Mouse (Mus musculus): Measurements from ENCODE around the gene Cutc.

The Cutc gene

DNA sequence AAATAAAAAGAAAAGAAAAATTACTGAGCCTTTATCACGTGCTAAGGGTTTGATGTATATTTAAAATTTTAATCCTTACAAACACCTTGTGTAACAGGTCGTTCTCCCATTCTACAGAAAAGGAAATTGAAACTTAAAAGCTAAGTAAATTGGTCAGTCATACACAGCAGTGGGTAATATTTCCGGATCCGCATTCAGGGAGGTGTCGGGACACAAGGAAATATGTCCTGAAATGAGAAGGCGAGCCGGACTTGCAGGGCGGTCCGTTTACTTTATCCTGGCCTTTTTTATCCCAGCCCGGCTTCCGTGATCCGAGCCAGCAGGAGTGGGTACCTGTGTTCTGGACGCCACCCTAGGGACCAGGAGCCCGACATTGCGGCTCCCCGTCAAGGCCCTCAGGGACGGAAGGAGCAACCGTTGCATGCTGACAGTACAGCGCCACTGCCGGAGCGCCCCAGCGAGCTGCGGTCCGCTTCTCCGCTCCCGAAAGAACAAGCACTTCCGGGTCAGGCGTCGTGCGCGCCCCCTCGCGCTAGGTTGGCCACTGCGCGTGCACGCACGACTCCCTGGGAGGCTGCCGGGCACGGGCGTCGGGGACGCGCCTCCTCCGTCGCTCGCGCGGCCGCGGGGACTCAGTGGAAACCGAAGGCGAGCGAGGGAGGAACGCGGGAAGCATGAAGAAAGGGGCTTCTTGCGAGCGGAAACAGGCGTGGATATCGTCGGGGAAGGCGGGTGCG, at the start of gene Cutc, which contains the start of gene Cox15:
Cutc (plus strand) TSS at position 508 of the 737 bp plus-strand sequence.
Cox15 (minus strand) TSS at position 512 of the 737 bp plus-strand sequence.
- peak; percentile 98 for DNase-seq (ENCODE audit: low read depth, low spot score)

DNA sequence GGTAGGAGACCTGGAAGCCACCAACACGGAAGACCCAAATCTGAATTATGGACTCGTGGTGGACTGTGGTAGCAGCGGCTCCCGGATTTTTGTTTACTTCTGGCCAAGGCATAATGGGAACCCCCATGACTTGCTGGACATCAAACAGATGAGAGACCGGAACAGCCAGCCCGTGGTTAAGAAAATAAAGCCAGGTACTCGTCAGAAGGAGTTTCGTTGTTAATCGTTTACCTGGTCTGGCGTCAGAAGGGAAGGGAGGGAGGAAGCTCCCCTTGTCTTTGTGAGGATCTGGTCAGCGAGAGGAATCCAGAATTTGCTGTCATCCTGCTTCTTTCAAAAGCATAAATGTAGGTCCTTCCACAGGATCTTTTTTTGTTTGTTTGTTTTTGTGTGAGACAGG, 48.6 kb upstream of the Cutc start:
- no peak for DNase-seq (ENCODE audit: low read depth, low spot score)

DNA sequence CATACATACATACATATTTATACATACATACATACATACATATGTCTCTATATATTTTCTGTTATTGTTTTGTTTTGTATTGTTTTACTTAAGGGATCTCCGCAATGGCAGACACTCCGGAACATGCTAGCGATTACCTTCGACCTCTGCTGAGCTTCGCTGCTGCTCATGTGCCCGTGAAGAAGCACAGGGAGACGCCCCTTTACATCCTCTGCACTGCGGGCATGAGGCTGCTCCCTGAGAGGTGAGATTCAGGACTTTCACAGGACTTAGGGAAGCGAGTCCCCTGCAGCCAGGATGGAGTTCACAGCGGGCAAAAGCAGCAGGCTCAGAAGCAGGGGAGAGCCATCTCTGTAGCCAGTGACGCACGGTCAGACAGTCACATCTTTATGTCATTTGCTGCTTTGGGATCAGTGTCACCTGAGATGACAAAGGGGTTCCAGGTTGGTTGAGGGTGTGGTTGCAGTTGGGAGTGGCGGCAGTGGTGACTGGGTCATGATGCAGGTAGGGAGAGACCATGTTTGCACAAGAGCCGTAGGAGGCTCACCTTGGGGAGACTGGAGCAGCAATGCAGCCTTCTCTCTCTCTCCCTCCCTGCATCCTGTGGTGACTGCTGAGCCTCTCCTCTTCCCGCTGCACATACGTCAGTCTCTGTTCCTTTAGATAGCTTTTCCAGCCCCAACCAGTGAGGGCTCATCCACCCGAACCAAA, 47.9 kb upstream of the Cutc start:
- no peak for DNase-seq (ENCODE audit: low read depth, low spot score)

DNA sequence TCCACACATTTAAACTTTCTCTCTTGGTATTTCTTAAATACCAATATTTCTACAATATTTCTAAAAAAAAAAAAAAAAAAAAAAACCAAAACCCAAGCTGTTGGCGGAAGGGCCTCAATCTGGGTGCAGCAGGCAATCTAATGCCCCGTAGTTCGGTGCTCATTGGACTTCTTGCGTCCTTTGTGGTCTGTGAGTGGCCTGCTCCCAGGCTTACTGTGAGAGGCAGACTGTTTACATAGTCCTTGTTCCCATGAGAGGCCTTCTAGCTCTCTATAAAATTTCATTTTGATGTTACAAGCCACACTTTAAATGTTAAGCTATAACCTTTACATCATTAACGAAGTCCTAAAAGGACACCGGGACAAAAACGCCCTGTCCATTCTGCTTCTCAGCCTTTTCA, 44.6 kb upstream of the Cutc start:
- DNase-seq (ENCODE audit: low read depth, low spot score): no peak

DNA sequence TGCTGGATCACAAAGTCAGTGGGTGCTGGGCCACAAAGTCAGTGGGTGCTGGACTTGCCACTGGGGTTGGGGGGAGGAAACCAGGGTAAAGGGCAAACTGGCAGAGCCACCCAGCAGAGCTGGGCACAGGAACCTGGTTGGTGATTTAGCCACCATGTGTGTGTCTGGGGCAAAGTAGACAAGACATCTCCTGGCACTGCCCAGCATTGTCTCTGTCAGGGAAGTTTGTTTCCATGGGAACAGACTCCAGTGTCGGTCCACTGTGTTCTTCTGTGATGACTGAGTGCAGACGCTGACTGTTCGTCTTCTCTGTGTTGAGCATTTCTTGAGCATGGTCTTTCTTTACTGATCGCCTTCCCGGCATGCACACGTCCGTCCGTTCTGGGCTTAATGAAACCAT, 43.5 kb upstream of the Cutc start:
- no peak for DNase-seq (ENCODE audit: low read depth, low spot score)

DNA sequence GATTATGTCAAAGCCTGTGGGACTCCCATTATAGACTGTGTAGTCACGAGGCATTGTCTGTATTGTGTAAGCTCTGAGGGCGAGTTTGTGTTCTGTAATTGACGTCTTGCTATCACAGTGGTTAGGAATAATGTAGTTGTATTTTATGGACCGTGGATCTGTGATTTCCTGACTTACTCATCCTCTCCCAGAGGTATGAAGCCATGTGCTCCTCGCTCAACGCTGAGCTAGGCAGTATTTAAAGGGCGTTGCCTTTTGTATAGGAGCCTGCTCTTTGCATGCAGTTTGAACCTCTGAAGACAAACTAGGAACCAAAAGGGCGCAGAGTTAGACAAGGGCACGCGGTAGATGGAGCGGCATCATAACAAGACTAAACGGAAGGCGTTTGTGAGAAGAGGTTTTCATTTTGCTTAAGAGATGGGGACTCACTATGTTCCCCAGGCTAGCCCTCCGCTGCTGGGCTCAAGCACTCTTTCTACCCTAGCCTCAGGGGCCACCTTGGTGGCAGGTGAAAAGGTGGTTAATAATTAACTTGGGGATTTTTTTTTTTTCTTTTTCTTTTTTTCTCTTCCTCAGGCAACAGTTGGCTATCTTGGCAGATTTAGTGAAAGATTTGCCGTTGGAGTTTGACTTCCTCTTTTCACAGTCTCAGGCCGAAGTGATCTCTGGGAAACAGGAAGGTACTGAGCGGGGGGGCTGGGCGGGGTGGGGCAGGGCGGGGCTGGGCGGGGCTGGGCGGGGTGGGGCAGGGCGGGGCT, 41.5 kb upstream of the Cutc start:
- peak; percentile 37 for DNase-seq (ENCODE audit: low read depth, low spot score)

DNA sequence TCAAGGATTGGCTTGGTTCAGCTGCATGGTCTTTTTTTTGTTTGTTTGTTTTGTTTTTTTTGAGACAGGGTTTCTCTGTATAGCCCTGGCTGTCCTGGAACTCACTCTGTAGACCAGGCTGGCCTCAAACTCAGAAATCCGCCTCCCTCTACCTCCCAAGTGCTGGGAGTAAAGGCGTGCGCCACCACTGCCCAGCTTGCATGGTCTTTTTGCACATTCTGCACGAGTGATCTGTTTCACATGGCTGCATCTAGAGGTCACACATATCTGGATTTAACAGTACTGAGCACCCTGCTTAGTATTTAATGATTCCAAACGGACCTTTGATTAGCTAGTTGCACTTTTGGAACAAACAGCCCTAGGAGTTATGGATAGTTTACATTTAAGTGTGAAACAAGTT, 40.8 kb upstream of the Cutc start:
- no peak for DNase-seq (ENCODE audit: low read depth, low spot score)

DNA sequence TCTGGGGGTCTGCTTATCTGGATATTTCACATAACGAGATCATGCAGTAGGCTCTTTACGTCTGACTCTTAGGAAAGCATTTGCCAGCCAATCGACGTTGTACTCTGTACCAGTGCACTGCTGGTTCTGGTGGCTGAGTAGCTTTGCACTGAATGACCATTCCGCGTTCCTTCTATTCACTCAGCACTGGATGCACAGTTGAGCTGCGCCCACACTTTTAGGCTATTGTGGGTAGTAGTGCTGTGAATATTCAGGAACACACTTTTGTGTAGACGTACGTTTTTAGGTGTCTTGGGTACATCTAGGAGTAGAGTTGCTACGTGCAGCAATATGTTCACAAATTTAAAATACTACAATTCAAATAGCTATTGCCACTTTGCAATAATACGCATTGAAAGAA, 32.7 kb upstream of the Cutc start:
- no peak for DNase-seq (ENCODE audit: low read depth, low spot score)

DNA sequence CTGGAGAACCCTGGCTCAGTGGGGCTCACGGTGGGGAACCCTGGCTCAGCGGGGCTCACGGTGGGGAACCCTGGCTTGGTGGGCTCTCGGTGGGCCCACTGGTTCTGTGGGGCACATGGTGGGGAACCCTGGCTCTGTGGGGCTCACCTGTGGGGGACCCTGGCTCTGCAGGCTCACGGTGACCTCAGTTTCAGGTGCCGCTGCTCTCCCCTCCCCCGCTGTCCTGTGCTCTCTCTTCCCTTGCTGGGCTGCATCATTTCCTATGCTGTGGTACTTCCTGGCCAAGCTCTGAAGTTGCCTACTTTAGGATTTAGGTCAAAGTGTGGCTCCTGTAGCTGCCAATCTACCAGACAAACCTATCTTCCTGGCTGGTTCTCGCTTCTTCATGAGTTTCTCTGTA, 29.9 kb upstream of the Cutc start:
- peak; percentile 22 for DNase-seq (ENCODE audit: low read depth, low spot score)

DNA sequence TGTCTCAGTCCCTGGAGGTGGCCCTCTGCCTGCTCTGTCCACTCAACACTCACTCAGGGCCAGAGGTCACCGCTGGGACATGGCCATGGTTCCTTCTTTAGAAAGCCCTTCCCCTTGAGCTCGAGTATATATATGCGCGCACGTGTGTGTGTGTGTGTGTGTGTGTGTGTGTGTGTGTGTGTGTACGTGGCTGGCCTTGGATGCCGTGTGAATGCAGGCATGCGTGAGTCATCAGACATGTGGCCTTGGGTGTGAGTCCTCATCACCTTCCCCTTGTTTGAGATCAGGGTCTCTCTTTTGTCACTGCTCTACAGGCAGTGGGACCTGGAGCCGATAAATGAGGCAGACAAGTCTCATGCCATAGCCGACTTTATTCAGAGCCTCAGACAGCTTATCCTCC, 29.3 kb upstream of the Cutc start:
- no peak for DNase-seq (ENCODE audit: low read depth, low spot score)

DNA sequence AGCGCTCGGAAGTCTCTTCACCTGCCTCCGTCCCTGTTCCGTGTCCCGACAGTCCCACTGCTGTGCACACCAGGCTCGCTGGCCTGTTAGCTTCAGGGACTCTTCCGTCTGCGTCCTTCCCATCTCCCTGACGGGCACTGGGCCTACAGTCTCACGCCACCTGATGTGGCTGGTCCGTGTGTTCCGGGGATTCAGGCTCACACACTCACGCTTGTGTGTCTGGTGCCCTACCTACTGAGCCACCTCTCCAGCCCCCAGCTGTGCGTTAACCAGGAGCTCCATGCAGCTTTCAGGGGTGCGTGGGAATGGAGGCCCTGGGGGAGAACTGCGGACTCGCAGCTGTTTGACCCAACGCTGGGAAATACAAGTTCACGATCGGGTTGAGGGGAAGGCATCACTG, 28.6 kb upstream of the Cutc start:
- DNase-seq (ENCODE audit: low read depth, low spot score): no peak

DNA sequence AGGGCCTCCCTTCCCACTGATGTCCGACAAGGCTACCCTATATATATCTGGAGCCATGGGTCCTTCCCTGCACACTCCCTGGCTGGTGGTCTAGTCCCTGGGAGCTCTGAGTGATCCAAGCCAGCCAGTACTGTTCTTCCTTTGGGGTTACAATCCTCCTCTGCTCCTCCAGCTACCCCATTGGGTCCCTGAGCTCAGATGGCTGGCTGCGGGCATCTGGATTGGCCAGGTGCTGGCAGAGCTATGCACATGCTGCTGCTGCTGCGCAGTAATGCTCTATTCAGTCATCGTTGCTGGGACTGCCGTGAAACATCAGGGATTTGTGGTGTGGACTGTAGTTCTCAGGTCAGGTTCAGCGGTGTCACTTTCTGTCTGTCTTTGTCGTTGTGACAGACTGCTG, 28.0 kb upstream of the Cutc start:
- DNase-seq (ENCODE audit: low read depth, low spot score): no peak

DNA sequence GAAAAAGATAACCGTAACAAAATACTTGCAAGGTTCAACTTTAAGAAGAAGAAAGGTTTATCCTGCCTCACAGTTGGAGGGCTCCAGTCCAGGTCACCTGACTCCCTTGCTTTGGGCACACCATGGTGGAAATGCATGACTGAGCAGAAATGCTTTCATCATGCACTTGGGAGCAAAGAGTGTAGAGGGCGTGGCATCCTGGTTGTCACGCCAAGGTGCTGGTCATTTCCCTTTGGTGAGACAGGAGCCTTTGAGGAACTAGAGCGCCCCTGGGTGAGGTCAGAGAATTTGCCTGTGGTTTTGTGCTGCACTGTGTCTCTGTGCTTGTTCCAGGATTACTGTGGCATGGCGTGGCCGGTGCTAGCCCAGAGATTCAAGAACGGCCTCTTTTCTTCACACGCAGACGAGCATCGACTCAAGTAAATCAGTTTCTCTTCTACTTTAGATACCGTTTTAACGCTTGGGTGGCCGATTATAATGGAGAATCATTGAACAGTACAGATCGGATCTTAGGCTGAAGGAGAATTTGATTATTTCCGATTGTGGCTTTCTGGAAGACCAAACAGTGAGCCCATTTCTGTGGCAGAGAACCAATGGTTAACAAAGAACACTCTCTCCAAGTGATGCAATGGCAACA, 26.2 kb upstream of the Cutc start:
- DNase-seq (ENCODE audit: low read depth, low spot score): no peak

DNA sequence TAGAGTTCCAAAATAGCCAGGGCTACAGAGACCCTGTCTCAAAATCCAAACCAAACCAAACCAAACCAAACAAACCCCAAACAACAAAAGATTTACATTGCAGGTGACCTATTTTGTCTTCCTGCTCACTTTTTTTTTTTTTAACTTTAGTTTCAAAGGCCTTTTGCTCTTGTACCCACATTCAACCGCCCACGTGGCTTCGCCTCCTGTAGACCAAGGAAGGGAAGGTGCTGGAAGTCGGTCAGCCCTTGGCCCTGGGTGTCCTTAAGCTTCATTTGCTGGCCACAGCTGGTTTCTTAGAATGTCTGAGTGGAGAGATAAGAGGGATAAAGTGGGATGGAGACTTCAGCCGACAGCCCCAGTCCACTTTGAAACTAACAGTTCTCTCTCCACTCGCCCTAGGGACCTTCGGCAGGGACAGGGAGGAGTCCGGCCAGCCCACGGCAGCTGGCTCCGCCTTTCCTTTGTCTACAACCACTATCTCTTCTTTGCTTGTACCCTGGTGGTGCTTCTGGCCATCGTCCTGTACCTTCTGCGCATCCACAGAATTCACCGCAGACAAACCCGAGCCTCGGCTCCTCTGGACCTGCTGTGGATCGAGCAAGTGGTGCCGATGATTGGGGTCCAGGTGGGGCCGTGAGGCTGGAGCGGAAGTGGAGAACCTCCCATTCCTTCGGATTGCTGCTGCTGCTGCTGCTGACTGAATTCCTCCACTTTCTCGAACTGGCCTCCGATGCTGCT, 23.3 kb upstream of the Cutc start:
- no peak for DNase-seq (ENCODE audit: low read depth, low spot score)

DNA sequence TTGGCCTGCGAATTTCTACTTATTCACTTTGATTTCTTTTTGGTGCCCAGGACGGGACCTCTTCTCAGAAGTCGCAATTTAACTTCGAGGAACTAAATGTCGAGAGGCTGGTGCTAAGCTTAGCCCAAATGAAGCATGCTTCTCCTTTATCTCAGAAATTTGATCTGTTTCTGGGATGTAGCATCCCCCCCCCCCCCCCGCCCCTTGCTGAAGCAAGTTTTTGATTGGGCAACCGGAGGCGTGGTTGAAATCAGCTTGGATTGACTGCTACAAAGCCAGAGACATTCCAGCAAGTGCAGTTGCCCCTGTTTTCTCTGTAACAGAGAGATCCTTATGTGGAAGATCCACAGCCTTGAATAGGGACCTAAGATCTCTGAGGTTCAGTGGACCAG, 22.8 kb upstream of the Cutc start:
- no peak for DNase-seq (ENCODE audit: low read depth, low spot score)

DNA sequence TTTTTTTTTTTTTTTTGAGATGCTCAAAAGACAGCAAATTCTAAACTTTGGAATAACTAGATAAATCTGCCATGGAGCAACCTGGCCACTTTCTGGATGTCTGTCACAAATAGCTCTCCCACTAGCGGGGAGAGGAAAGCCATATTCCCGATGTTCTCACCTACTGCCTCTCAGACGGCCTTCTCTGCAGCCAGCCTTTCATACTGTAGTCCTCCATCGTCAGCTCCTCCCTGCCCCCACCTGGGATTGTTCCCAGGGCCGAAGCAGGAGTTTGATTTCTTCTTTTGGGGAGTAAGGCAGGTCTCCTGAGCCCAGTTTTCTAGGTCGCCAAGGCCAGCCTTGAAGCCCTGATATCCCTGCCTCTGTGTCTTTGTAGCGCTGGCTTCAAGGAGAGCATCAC, 21.6 kb upstream of the Cutc start:
- DNase-seq (ENCODE audit: low read depth, low spot score): no peak

DNA sequence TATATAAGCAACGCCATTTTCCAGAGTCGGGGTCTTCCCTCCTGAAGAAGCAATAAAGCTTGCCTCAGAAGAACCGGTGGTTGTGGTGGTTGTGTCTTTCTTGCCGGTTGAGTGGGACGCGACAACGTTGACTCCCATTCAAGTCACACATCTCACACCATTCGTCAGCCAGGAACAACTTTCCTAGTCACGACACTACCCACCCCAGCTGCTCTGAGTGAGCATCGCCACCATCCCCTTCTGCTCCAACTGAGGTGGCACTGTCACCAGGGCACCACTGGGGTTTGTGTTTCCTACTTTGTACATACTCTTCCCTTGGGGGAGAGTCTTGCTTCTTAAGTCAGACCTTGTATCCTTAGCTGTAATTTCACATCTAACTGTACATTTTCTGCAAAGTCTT, 14.4 kb upstream of the Cutc start:
- no peak for DNase-seq (ENCODE audit: low read depth, low spot score)

DNA sequence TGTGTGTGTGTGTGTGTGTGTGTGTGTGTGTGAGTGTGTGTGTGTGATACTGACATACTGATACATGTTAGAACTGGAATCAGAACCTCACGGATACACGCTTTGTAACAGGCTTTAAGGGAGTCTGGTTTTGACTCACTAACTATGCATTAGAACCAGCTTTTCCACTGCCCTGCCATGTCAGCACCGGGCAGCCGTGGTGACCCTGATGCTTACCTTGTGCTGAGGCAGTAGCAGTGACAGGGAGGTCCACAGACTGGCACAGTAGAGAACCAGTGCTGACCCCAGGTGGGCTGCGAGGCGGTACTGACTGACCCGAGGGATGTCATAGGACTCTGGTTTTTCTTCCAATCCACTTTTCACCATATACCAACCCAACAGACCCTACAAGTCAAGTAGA, 9.4 kb upstream of the Cutc start:
- DNase-seq (ENCODE audit: low read depth, low spot score): no peak

DNA sequence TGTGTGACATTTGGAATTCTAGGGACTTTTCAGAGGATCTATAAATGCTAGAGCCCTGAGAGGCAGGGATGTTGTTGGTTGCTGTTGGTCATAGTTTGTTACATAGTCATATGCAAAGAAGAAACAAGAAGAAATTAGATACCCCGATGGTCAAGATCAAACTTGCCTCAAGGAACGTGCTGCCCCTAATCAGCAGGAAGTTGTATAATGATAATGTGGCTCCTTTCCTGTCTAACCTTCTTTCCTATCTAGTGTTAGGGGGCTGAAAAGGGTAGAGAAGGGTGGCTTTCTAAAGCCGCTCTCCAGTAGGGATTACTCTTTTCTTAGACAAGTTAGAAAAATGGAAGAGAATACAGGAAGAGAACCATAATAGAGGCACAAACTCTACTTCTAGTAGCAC, 7.1 kb upstream of the Cutc start:
- no peak for DNase-seq (ENCODE audit: low read depth, low spot score)

DNA sequence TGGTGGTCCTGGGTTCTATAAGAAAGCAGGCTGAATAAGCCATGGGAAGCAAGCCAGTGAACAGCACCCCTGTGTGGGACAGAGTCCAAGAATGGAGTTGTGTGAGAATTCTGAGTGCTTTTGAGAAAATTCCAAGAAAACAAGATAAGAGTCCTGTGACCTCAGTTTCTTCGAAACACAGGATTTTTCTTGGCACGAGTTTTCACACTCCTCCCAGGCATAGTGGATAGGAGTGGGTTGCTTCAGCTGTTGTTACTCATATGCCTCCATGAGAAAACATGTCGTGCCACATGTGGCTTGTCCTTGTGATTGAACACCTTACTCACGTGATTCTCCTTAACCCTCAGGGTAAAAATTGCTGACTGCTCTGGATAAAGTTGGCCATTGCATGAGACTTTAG, 4.9 kb upstream of the Cutc start:
- DNase-seq (ENCODE audit: low read depth, low spot score): no peak

DNA sequence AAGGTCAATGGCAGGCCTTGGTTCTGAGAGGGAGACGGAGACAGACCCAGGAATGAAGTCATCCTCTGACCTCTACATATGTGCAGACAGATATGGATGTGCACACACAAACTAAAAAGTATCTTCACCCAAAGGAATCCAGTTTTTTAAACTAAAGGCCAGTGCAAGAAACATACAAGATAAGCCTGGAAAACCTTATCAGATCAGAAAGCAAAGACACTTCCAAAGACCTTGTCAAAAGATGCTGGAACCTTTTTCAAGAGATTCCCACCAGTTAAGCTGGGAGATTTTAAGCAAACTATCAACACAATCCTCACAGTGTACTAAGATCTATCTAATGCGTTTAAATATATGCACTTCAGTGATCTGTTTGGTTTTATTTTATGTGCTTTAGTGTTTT, 2.8 kb upstream of the Cutc start:
- DNase-seq (ENCODE audit: low read depth, low spot score): no peak

Measured in CD4-positive helper T cell, adult 2 months (primary cell).